Mouse (Mus musculus): ENCODE results near the gene Olfr974.

GRCm38 (mm10) chr9:39937201-39937600 is at the start of gene Olfr974:
- TF ChIP-seq POLR2A (IDR thresholded peaks at IDR 0.05; ENCODE audit: insufficient read depth, low read length) (no peak), CTCF (IDR thresholded peaks at IDR 0.05; ENCODE audit: low read depth, low read length) (no peak)
